Mouse (Mus musculus) gonadal fat pad, adult 2 months (tissue): Measurements from ENCODE around the gene BC030499. TPM values are rescaled to one million over a fixed set of nuclear protein-coding genes. Genes with fewer than 3 reads are reported as not detected.
"Not testable (repeated sequence)": the region's sequence is repeated elsewhere in the genome, so short reads cannot be mapped to it uniquely, and the experiment has no call there.

Experiments used
- DNase-seq: peaks from one replicate; pipeline ENCODE4 v3.0.0-alpha.2; 2012; ENCODE audit warnings: low read depth
- polyA plus RNA-seq: library from polyadenylated mRNA; depleted of rRNA; stranded (reverse); fragments of >200 nt; gene quantifications from 2 replicates; pipeline ENCODE4 v1.2.3, GENCODE M21; 2012; rRNA removed

BC030499 gene
- polyA plus RNA-seq, result 0.13 and 0.20 TPM in 2 replicates

- no peak for DNase-seq
These were observed at the start of gene BC030499 for GRCm38 (mm10) chr11:78290654-78291053. BC030499 (plus strand) TSS chr11:78290841.

DNA sequence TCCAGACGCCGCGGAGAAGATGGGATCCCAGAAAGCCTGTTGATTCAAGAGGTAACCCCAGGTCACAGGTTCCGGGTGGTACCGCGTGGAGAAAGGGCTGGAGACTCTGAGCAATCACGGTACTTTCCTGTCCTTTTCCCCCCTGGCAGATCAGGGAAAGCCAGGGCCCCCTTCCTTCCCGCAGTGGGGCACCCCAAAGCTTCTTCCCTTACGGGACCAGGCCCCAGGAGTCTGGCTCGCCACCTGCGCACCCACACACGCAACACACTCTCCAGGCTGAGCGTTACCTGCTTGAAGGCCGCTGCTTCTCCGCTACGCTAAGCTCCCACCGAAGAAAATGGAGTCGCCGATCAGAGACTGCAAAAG lies 45.4 kb upstream of the BC030499 start:
- DNase-seq, result no peak

GRCm38 (mm10) chr11:78245627-78246317 lies 44.9 kb upstream of the BC030499 start, which contains the start of the genes Sdf2 and Supt6:
Sdf2 (plus strand) TSS chr11:78245746.
Supt6 (minus strand) TSS chr11:78245987.
- peak; percentile 86 for DNase-seq

GRCm38 (mm10) chr11:78246318-78247011 lies 44.2 kb upstream of the BC030499 start:
- no peak for DNase-seq

DNA sequence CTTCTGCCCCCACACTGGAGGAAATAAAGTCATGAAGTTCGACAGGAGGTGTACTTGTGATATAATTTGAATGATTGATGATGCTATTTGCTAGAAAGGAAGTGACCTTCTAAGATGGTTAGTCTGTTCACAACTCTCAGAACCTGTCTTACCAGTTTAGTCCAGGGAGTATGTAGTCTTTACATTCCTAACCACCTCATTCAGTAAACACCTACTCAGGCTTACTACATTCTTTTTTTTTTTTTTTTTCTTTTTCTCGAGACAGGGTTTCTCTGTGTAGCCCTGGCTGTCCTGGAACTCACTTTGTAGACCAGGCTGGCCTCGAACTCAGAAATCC lies 43.7 kb upstream of the BC030499 start:
- no peak for DNase-seq

GRCm38 (mm10) chr11:78247727-78248140 lies 42.9 kb upstream of the BC030499 start:
- no peak for DNase-seq

- no peak for DNase-seq
These were observed 34.0 kb upstream of the BC030499 start for GRCm38 (mm10) chr11:78256618-78257017.

- no peak for DNase-seq
These were observed 30.0 kb upstream of the BC030499 start for GRCm38 (mm10) chr11:78260489-78261258.

DNA sequence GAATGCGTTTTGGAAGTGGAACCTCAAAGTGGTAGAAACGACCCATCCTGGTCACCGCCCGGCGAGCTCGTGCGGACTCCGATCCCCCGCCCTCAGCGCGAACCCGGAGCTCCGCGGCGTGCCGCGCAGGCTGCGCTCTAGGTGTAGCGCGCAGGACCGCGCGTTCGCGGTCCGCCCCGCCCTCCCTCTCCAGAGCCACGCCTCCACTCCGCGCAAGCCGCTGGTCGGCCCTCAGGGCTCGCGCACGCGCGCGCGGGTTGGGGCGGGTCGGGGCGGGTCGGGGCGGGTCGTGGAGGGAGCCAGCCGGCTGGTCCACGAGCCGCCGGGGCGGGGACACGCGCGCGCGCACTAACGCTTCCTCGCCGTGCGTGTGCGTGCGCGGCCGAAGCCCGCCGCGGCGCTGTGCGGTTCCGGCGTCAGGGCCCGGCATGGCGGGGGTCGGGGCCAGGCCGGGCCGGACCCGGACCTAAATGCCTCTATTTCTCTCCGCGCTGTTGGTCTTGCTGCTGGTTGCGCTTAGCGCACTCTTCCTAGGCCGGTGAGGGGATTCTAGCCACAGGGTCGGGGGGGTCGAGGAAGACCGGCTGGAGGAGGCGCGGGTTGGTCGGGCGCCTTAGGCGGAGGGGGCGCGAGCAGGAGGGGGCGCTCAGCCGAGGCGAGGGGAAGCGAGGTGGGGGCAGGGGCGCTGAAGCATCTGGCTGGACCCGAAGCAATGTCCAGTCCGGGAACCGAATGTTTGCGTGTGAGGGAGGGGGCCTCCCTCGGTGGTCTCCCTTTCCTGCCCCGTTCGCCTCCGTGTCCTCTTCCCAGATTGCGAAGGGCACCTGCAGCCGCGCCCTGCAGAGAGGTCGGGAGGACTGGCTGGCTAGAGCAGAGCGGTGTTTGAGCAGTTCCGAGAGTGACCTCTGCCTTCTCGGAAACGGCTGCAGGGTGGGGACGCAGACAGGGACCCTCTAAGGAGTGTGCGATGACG lies 29.0 kb upstream of the BC030499 start, which contains the start of gene 2610507B11Rik:
Gene 2610507B11Rik (plus strand): TSS at position 373 of the 973 bp plus-strand sequence.
- DNase-seq, result no peak

GRCm38 (mm10) chr11:78262550-78262949 lies 28.1 kb upstream of the BC030499 start:
- DNase-seq, result no peak

DNA sequence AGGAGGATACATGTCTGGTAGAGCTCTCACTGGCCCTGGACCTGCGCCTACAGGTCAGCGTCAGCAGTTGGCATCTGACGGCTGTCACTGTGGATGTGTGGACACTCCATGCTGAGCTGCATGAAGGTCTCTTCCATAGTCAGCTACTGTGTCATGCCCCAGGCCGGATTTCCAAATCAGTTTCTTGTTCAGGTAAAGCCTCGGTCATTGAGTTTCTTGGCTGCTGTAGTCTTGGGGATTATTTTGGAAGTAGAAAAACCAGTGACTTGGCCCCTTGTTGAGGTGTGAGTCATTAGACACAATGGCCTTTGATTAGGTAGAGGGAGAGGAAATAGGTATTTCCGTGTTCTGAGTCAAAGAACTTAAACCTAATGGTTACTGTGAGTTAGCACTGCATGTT lies 25.1 kb upstream of the BC030499 start:
- peak; percentile 98 for DNase-seq

- DNase-seq, result no peak
These were observed 18.7 kb upstream of the BC030499 start for GRCm38 (mm10) chr11:78271986-78272385.

DNA sequence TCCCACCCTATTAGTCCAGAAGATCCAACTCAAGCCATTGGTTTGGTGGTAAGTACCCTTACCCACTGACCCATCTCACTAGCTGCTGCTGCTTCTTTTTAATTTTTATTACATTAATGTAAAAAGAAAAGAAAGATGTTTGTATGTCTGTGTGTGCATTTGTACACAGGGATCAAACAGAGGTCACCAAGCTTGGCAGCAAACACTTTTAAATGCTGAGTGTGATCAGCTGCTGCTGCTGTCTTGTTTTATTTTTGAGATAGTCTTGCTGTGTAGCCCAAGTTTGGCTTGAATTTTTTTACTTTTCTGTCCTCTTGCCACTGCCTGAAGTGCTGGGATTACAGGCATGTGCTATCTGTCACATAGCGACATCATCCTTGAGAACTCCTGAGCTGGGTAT lies 15.0 kb upstream of the BC030499 start:
- DNase-seq, result no peak

DNA sequence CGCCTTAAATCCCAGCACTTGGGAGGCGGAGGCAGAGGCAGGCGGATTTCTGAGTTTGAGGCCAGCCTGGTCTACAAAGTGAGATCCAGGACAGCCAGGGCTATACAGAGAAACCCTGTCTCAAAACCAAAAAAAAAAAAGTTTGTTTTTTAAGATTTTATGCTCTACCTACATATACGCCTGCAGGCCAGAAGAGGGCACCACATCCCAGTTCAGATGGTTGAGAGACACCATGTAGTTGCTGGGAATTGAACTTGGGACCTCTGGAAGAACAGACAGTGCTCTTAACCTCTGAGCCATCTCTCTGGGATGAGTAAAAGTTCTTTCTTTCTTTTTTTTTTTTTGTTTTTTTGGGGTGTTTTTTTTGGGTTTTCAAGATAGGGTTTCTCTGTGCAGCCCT lies 14.5 kb upstream of the BC030499 start:
- DNase-seq, result not testable (repeated sequence)

GRCm38 (mm10) chr11:78278853-78279252 lies 11.8 kb upstream of the BC030499 start:
- no peak for DNase-seq

- no peak for DNase-seq
These were observed 11.1 kb upstream of the BC030499 start for GRCm38 (mm10) chr11:78279586-78279985.

- no peak for DNase-seq
These were observed 1.4 kb upstream of the BC030499 start for GRCm38 (mm10) chr11:78289146-78289763.

DNA sequence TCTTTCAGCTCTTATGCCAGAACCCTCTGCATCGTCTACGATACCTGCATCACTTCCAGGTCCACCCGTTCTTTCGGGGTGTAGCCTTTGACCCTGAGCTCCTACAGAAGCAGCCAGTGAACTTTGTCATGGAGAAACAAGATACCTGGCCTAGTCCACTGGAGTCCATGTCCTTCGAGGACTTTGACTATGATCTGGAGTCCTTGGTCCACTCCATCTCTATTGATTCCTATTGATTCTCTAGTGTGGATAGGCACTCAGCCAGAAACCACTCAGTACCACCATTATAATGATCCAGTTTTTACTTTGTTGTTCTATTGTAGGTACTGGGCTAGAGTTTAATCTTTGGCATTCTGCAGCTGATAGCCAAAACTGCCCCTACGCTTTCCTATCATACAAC lies 3.9 kb downstream of the BC030499 start:
- DNase-seq, result no peak

DNA sequence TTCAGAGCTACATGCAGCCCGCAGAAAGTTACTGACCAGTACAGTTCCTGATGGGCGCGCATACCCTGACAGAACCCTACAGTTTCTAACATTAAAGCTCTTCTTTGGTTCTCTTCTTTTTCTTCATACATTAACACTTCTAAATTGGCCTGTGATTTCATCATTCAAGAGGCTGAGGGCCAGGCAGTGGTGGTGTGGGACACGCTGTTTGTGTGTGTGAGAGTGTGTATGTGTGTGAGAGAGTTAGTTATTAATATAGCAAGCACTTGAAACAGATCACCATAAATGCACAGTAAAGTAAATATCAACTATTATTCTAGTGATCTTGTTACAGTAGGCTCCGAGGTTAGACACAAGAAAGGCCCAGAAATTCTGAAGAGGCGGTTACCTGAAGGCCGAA lies 10.3 kb downstream of the BC030499 start:
- no peak for DNase-seq

- DNase-seq, result peak; percentile 36
These were observed 10.9 kb downstream of the BC030499 start, which contains the start of gene Spag5 for GRCm38 (mm10) chr11:78301357-78302084. Spag5 (plus strand) TSS chr11:78301529.
